Mouse (Mus musculus): ENCODE measurements around the gene Ccdc92. TPM values are rescaled to one million over a fixed set of nuclear protein-coding genes. Genes with fewer than 3 reads are reported as not detected.

The Ccdc92 gene
- polyA plus RNA-seq, 1 experiment from 2014 or later = 3.3 TPM

DNA sequence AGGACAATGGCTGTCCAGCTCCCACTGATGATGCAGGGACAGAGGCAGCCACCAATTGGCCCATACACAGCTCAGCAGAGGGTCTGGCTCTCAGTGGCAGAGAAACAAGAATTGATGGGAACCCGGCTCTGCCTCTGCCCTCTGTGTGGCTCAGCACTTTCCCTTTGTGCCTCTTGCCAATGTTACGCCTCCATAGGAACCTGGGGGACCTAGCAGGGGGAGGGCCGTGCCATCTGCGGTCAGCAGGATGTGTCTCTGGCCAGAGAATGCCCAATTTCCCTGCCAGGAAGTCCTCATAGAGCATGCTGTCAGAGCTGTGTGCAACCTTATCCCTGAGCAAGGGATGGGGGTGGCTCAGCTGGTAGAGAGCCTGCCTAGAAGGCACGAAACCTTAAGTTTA is 47.4 kb downstream of the Ccdc92 start:
- Histone ChIP-seq H3K4me1 (replicated peaks; ENCODE audit: control insufficient read depth, insufficient read depth, low read length) (no peaks in the 10 kb centered on the region), H3K27me3 (replicated peaks; ENCODE audit: control insufficient read depth, insufficient read depth, low read length) (no peaks in the 10 kb centered on the region), H3K9me3 (ENCODE audit: control insufficient read depth) (no peaks in the 10 kb centered on the region), H3K4me3 (ENCODE audit: low read depth, low read length) (no peak overlapping the region), H3K36me3 (ENCODE audit: control insufficient read depth, insufficient read depth) (no peaks in the 10 kb centered on the region), H3K27ac (ENCODE audit: low read depth, low read length) (no peak overlapping the region), H3K4me2 (replicated peaks; ENCODE audit: low read depth) (no peak overlapping the region), H3K9ac (ENCODE audit: low read depth, low read length) (no peak overlapping the region)
- 69% methylated on average over 5 of the region's 5 CpGs for WGBS
- no peak for TF ChIP-seq CTCF (IDR thresholded peaks at IDR 0.05; ENCODE audit: low read depth)
- ATAC-seq = no peak

DNA sequence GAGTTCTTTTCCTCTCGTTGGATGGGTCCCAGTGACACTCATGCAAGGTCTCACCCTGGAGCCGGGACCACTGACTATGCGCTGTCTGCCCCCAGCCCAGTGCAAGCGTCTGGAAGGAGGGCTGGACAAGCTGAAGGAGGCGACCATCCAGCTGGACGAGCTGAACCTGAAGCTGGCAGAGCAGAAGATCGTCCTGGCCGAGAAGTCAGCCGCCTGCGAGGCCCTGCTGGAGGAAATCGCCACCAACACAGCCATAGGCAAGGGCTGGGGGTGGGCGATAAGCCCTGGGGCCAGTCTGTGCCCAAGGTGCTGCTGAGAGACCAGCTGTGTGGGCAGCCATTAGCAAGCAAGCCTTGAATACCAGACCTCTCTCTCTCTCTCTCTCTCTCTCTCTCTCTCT is 49.8 kb downstream of the Ccdc92 start:
- H3K27me3 ChIP-seq (replicated peaks; ENCODE audit: control insufficient read depth, insufficient read depth, low read length) = no peaks in the 10 kb centered on the region
- no peaks in the 10 kb centered on the region for H3K9me3 ChIP-seq (ENCODE audit: control insufficient read depth)
- no peaks in the 10 kb centered on the region for H3K4me1 ChIP-seq (replicated peaks; ENCODE audit: control insufficient read depth, insufficient read depth, low read length)
- H3K9ac ChIP-seq (ENCODE audit: low read depth, low read length) = no peak overlapping the region
- H3K4me2 ChIP-seq (replicated peaks; ENCODE audit: low read depth) = no peak overlapping the region
- H3K36me3 ChIP-seq (ENCODE audit: control insufficient read depth, insufficient read depth) = no peaks in the 10 kb centered on the region
- 80% methylated on average over 12 of the region's 12 CpGs for WGBS
- H3K4me3 ChIP-seq (ENCODE audit: low read depth, low read length) = no peak overlapping the region
- TF ChIP-seq CTCF (IDR thresholded peaks at IDR 0.05; ENCODE audit: low read depth) = no peak
- ATAC-seq = no peak
- no peak overlapping the region for H3K27ac ChIP-seq (ENCODE audit: low read depth, low read length)

DNA sequence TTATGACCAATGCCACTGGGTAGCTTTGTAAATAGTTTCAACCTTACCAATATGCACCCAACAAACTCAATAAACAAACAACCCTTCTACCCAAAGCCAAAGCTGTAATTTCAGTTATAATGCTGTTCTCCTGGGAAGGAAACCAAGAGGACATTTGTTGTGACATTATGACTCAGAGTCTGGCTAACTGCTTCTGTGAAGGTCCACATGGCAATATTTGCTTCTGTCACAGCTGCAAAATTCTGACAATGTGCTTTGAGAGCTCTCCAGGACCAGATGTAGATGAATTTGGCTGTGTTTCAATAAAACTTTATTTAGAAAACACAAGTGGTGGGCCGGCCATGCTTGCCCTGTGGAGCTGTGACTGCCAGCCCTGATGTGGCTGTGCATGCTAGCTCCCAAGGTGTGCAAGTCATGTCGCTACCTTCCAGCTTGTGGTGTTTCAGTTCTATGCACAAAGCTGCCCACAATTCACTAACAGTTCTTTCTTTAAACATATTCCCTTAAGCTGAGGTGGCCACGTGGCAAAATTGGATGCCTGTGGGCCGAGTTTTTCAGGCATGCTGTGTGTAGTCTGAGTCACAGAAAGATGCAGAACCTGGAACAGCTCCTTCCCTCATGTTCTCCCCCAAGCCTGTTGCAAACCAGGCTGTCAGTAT is 52.4 kb downstream of the Ccdc92 start:
- no peak for ATAC-seq
- no peak overlapping the region for H3K27ac ChIP-seq (ENCODE audit: low read depth, low read length)
- H3K4me1 ChIP-seq (replicated peaks; ENCODE audit: control insufficient read depth, insufficient read depth, low read length) = no peaks in the 10 kb centered on the region
- no peaks in the 10 kb centered on the region for H3K9me3 ChIP-seq (ENCODE audit: control insufficient read depth)
- H3K4me2 ChIP-seq (replicated peaks; ENCODE audit: low read depth) = no peak overlapping the region
- 87% methylated on average over 4 of the region's 4 CpGs for WGBS
- H3K36me3 ChIP-seq (ENCODE audit: control insufficient read depth, insufficient read depth) = no peaks in the 10 kb centered on the region
- H3K9ac ChIP-seq (ENCODE audit: low read depth, low read length) = no peak overlapping the region
- no peak for TF ChIP-seq CTCF (IDR thresholded peaks at IDR 0.05; ENCODE audit: low read depth)
- no peaks in the 10 kb centered on the region for H3K27me3 ChIP-seq (replicated peaks; ENCODE audit: control insufficient read depth, insufficient read depth, low read length)
- H3K4me3 ChIP-seq (ENCODE audit: low read depth, low read length) = no peak overlapping the region

DNA sequence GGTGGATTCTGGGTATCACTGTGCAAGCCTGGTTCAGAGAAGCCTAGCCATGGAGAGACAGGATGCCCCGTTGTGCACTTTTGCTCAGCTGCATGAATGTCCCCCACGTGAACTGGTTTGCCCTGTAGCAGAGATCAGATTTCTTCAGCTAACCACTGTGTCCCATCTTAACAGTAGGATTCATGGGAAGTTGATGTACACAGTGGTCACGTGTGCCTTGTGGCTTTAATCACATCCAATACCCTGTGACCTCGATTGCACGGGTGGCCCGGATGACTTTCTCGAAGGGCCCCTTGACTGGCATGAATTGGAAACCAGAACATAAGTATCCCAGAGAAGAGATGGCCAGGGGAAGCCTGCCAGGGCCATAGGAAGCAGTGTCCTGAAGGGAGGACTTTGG is 70.1 kb downstream of the Ccdc92 start:
- Histone ChIP-seq H3K27me3 (replicated peaks; ENCODE audit: control insufficient read depth, insufficient read depth, low read length) (no peaks in the 10 kb centered on the region), H3K9me3 (ENCODE audit: control insufficient read depth) (no peaks in the 10 kb centered on the region), H3K27ac (ENCODE audit: low read depth, low read length) (no peak overlapping the region), H3K4me3 (ENCODE audit: low read depth, low read length) (no peak overlapping the region), H3K4me1 (replicated peaks; ENCODE audit: control insufficient read depth, insufficient read depth, low read length) (no peaks in the 10 kb centered on the region), H3K4me2 (replicated peaks; ENCODE audit: low read depth) (no peak overlapping the region), H3K36me3 (ENCODE audit: control insufficient read depth, insufficient read depth) (no peaks in the 10 kb centered on the region), H3K9ac (ENCODE audit: low read depth, low read length) (no peak overlapping the region)
- WGBS = 88% methylated on average over 7 of the region's 7 CpGs
- TF ChIP-seq CTCF (IDR thresholded peaks at IDR 0.05; ENCODE audit: low read depth) = no peak
- no peak for ATAC-seq

DNA sequence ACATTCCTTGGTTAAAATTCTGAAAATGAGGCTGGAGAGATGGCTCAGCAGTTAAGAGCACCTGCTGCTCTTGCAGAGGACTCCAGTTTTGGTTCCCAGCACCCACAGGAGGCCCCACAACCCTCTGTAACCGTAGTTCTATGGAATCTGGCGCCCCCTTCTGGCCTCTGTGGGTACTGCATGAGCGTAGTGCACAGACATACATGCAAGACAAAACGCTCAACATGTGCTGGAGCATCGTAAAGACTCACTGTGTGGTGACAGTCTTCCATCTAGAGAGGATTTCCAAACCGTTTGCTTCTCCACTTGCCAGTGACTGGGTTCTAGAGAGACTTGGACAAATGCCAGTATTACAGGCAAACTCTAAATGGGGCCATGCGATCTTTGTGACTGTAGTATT is 76.6 kb downstream of the Ccdc92 start:
- H3K36me3 ChIP-seq (ENCODE audit: control insufficient read depth, insufficient read depth) = no peaks in the 10 kb centered on the region
- H3K9me3 ChIP-seq (ENCODE audit: control insufficient read depth) = no peaks in the 10 kb centered on the region
- H3K27ac ChIP-seq (ENCODE audit: low read depth, low read length) = no peak overlapping the region
- no peak for ATAC-seq
- peak; percentile 53 for TF ChIP-seq CTCF (IDR thresholded peaks at IDR 0.05; ENCODE audit: low read depth)
- no peak overlapping the region for H3K4me3 ChIP-seq (ENCODE audit: low read depth, low read length)
- H3K9ac ChIP-seq (ENCODE audit: low read depth, low read length) = no peak overlapping the region
- no peaks in the 10 kb centered on the region for H3K27me3 ChIP-seq (replicated peaks; ENCODE audit: control insufficient read depth, insufficient read depth, low read length)
- WGBS = 82% methylated on average over 7 of the region's 7 CpGs
- no peak overlapping the region for H3K4me2 ChIP-seq (replicated peaks; ENCODE audit: low read depth)
- no peaks in the 10 kb centered on the region for H3K4me1 ChIP-seq (replicated peaks; ENCODE audit: control insufficient read depth, insufficient read depth, low read length)

Other genes starting within 250 kb of the Ccdc92 start
- gene Atp6v0a2, start 233.8 kb downstream of the Ccdc92 start, polyA plus RNA-seq (2015; fragmentation: Nextera tagmentation; extraction: Ambion mirVana) = 57.5 and 58.5 TPM in 2 replicates
- 0.01 TPM in 2 replicates for gene Dnah10, start 137.3 kb downstream of the Ccdc92 start, polyA plus RNA-seq (2015; fragmentation: Nextera tagmentation; extraction: Ambion mirVana)
- 34.7 and 36.7 TPM in 2 replicates for gene Zfp664, start 267 bp upstream of the Ccdc92 start, polyA plus RNA-seq (2015; fragmentation: Nextera tagmentation; extraction: Ambion mirVana)
- 1.5 and 1.7 TPM in 2 replicates for gene Rflna, start 140.8 kb upstream of the Ccdc92 start, polyA plus RNA-seq (2015; fragmentation: Nextera tagmentation; extraction: Ambion mirVana)

Measured in intestine, postnatal 0 days (tissue).